Mouse (Mus musculus) G1E (cell line): Measurements from ENCODE around the gene Gm20517.

ENCODE experiments used
- CTCF ChIP-seq: IDR thresholded peaks from 2 replicates; pipeline ENCODE4 v1.5.1; 2012; ENCODE audit warnings: low read depth, low read length, inconsistent platforms, mixed read lengths
- GATA1 ChIP-seq: IDR thresholded peaks from 2 replicates; pipeline ENCODE4 v1.6.1; 2012; ENCODE audit warnings: borderline replicate concordance, low read length, inconsistent platforms, mixed read lengths
- POLR2AphosphoS5 ChIP-seq: IDR thresholded peaks from 2 replicates; pipeline ENCODE4 v1.6.1; 2012; ENCODE audit warnings: low read depth, low read length, inconsistent platforms; ENCODE audit not compliant: insufficient replicate concordance
- TAL1 ChIP-seq: conservative IDR thresholded peaks from 2 replicates; pipeline ENCODE4 v1.6.1; 2012; ENCODE audit warnings: low read depth, low read length, inconsistent platforms, mixed read lengths

DNA sequence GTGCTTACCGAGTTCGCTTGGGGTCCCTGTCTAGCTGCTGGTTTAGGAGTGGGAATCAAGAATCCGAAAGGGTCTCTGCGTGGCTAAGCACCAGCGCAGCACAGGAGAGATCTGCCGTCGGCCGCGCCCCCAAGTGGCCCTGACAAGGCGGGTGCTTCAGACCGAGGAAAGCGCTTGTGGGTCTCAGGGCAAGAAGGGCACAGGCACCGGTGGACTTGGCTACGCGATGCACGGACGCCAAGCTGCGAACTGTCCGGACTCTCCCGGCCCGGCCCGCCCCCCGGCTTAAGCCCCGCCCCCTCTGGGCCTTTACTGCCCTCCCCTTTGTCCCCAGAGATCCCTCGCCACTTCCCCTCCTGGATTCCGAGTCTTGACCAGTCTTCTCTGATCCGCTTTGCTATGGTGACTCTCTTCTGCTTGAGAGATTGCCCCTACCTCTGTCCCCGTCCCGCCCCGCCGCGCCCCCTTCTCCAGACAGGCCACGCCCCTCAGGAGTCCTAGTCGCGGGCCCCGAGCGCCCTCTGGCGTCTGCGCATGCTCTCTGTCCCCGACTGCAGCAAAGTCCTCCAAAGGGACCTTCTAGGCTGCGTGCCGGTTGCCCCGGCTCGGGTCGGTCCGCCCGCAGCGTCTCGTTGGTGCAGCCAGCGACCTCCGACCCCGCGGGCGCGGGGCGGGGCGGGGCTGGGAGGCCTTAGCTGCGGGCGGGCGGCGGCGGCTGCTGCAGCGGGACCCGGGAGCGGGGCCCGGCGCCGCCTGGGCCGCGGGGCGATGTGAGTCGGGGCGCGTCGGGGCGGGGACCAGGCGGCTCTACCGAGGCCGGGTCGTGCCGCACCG lies 83.3 kb downstream of the Gm20517 start, which contains the start of gene Prickle4:
- TF ChIP-seq POLR2AphosphoS5: no peak
- TF ChIP-seq CTCF: no peak
- TF ChIP-seq GATA1: no peak
- no peak for TF ChIP-seq TAL1
